Mouse (Mus musculus): ENCODE data around the gene Garnl3. TPM values are rescaled to one million over a fixed set of nuclear protein-coding genes. Genes with fewer than 3 reads are reported as not detected.

Garnl3 gene
- total and polyA plus RNA-seq, 2 experiments from 2014 or later, result 49.8 to 114 TPM

- Histone ChIP-seq H3K27me3 (ENCODE audit: insufficient read depth, low read length) (no peaks in the 10 kb centered on the region), H3K9ac (no peak overlapping the region), H3K27ac (ENCODE audit: low read depth, low read length) (no peak overlapping the region), H3K9me3 (ENCODE audit: low read length) (no peaks in the 10 kb centered on the region), H3K4me1 (ENCODE audit: insufficient read depth) (no peaks in the 10 kb centered on the region), H3K36me3 (ENCODE audit: insufficient read depth) (peaks cover 67% of the 10 kb centered on the region), H3K4me3 (ENCODE audit: low read depth, low read length) (no peak overlapping the region), H3K4me2 (ENCODE audit: low read depth) (no peak overlapping the region)
- WGBS, result 94% methylated on average over 11 of the region's 11 CpGs
- TF ChIP-seq CTCF (IDR thresholded peaks at IDR 0.05; ENCODE audit: low read depth), result no peak
- no peak for DNase-seq
- ATAC-seq, result no peak
These were observed 184.0 kb downstream of the Garnl3 start for GRCm38 (mm10) chr2:32947454-32947853.

DNA sequence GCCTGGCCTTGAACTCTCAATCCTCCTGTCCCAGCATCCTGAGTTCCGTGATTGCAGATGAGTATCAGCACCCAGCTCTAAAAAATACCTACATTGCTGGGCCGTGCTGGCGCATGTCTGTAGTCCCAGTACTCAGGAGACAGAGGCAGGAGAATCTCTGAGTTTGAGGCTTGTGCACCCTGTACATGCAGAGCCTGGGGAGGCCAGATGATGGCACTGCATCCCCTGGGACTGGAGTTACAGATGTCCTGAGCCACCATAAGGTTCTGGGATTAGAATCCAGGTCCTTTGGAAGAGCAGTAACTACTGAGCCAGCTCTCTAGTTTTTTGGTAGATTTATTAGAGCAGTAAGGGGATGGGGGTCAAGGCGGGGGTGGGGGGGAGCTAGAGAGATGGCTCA, 191.0 kb downstream of the Garnl3 start:
- no peaks in the 10 kb centered on the region for H3K4me1 ChIP-seq (ENCODE audit: insufficient read depth)
- H3K36me3 ChIP-seq (ENCODE audit: insufficient read depth), result peaks cover 72% of the 10 kb centered on the region
- DNase-seq (no peak), ATAC-seq (no peak)
- H3K4me2 ChIP-seq (ENCODE audit: low read depth), result no peak overlapping the region
- H3K9ac ChIP-seq, result no peak overlapping the region
- H3K27ac ChIP-seq (ENCODE audit: low read depth, low read length), result no peak overlapping the region
- no peak for TF ChIP-seq CTCF (IDR thresholded peaks at IDR 0.05; ENCODE audit: low read depth)
- WGBS, result 94% methylated on average over 4 of the region's 4 CpGs
- H3K27me3 ChIP-seq (ENCODE audit: insufficient read depth, low read length), result no peaks in the 10 kb centered on the region
- H3K9me3 ChIP-seq (ENCODE audit: low read length), result no peaks in the 10 kb centered on the region
- H3K4me3 ChIP-seq (ENCODE audit: low read depth, low read length), result no peak overlapping the region

DNA sequence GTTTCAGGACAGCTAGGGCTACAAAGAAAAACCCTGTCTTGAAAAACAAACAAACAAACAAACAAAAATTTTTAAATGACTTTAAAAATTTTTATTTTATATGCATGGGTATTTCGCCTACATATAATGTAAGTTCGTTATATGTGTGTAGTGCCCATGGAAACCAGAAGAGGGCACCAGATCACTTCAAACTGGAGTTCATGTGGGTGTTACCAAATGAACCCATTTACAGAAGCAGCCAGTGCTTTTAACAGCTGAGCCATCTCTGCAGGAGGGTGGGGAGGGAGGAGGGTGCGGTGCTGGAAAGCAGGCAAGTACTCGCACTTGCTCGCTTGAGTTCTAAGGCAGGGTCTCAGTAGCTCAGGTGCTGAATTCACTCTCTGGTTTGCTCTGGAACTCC, 192.0 kb downstream of the Garnl3 start:
- Histone ChIP-seq H3K4me3 (ENCODE audit: low read depth, low read length) (no peak overlapping the region), H3K36me3 (ENCODE audit: insufficient read depth) (peaks cover 70% of the 10 kb centered on the region), H3K27me3 (ENCODE audit: insufficient read depth, low read length) (no peaks in the 10 kb centered on the region), H3K4me1 (ENCODE audit: insufficient read depth) (no peaks in the 10 kb centered on the region), H3K27ac (ENCODE audit: low read depth, low read length) (no peak overlapping the region), H3K4me2 (ENCODE audit: low read depth) (no peak overlapping the region), H3K9ac (no peak overlapping the region), H3K9me3 (ENCODE audit: low read length) (no peaks in the 10 kb centered on the region)
- ATAC-seq, result peak; percentile 55
- DNase-seq, result peak; percentile 67
- 71% methylated on average over 5 of the region's 5 CpGs for WGBS
- TF ChIP-seq CTCF (IDR thresholded peaks at IDR 0.05; ENCODE audit: low read depth), result peak; percentile 71

DNA sequence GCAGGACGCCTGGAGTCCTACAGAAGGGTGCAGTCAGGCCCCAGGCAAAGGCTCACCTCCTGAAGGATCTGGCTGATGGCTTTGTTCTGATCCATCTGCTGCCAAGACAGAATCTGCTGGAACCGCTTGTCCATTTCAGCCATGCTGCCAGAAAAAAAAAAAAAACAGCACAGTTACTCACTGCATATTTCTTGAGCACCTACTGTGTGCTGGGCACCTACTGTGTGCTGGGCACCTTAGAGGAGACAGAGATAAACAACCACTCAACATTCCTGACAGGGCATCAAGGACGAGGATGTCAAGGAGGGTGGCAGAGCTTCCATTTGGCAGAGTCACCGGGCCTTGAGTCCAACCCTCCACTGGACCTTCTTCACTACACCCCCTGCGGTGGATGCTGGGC, 192.7 kb downstream of the Garnl3 start:
- H3K9ac ChIP-seq, result no peak overlapping the region
- ATAC-seq (no peak), DNase-seq (no peak)
- no peak overlapping the region for H3K4me2 ChIP-seq (ENCODE audit: low read depth)
- no peaks in the 10 kb centered on the region for H3K27me3 ChIP-seq (ENCODE audit: insufficient read depth, low read length)
- no peak overlapping the region for H3K27ac ChIP-seq (ENCODE audit: low read depth, low read length)
- H3K9me3 ChIP-seq (ENCODE audit: low read length), result no peaks in the 10 kb centered on the region
- no peak overlapping the region for H3K4me3 ChIP-seq (ENCODE audit: low read depth, low read length)
- no peaks in the 10 kb centered on the region for H3K4me1 ChIP-seq (ENCODE audit: insufficient read depth)
- peaks cover 72% of the 10 kb centered on the region for H3K36me3 ChIP-seq (ENCODE audit: insufficient read depth)
- 92% methylated on average over 5 of the region's 5 CpGs for WGBS
- no peak for TF ChIP-seq CTCF (IDR thresholded peaks at IDR 0.05; ENCODE audit: low read depth)

Other genes with a start within 250 kb of the Garnl3 start
- gene Rpl12, start 170.1 kb downstream of the Garnl3 start, total RNA-seq (2014; rRNA removed), result 266 and 507 TPM in 2 replicates
- gene Rpl12, start 170.1 kb downstream of the Garnl3 start, polyA plus RNA-seq (2015; fragmentation: Nextera tagmentation; extraction: Ambion mirVana), result 102 and 129 TPM in 2 replicates
- 23.1 and 28.7 TPM in 2 replicates for gene Lrsam1, start 170.0 kb downstream of the Garnl3 start, total RNA-seq (2014; rRNA removed)
- 12.7 and 17.4 TPM in 2 replicates for gene Lrsam1, start 170.0 kb downstream of the Garnl3 start, polyA plus RNA-seq (2015; fragmentation: Nextera tagmentation; extraction: Ambion mirVana)
- gene Slc2a8, start 149.6 kb downstream of the Garnl3 start, total RNA-seq (2014; rRNA removed), result 18.9 and 26.9 TPM in 2 replicates
- 22.8 and 24.6 TPM in 2 replicates for gene Slc2a8, start 149.6 kb downstream of the Garnl3 start, polyA plus RNA-seq (2015; fragmentation: Nextera tagmentation; extraction: Ambion mirVana)
- 7.9 and 17.5 TPM in 2 replicates for gene Angptl2, start 84.4 kb upstream of the Garnl3 start, total RNA-seq (2014; rRNA removed)
- gene Angptl2, start 84.4 kb upstream of the Garnl3 start, polyA plus RNA-seq (2015; fragmentation: Nextera tagmentation; extraction: Ambion mirVana), result 7.1 and 7.7 TPM in 2 replicates
- 55.0 and 66.9 TPM in 2 replicates for gene Ralgps1, start 239.8 kb upstream of the Garnl3 start, total RNA-seq (2014; rRNA removed)
- 16.6 and 24.6 TPM in 2 replicates for gene Ralgps1, start 239.8 kb upstream of the Garnl3 start, polyA plus RNA-seq (2015; fragmentation: Nextera tagmentation; extraction: Ambion mirVana)